Mouse (Mus musculus) olfactory bulb, adult 2 months (tissue): ENCODE results near the gene Hnrnpul1. TPM values are rescaled to one million over a fixed set of nuclear protein-coding genes. Genes with fewer than 3 reads are reported as not detected.

ENCODE experiments used
- H3K27ac ChIP-seq: fragments of 200-500 bp; 2 replicates; pipeline ENCODE4 v1.5.1; 2012; ENCODE audit warnings: low read depth, low read length; ENCODE audit not compliant: insufficient read depth
- H3K4me1 ChIP-seq: fragments of 200-500 bp; 2 replicates; pipeline ENCODE4 v1.6.1; 2012; ENCODE audit warnings: low read length; ENCODE audit not compliant: control insufficient read depth, insufficient read depth
- H3K4me3 ChIP-seq: fragments of 200-500 bp; 2 replicates; pipeline ENCODE4 v1.5.1; 2012; ENCODE audit warnings: mild to moderate bottlenecking, low read depth, low read length, moderate library complexity; ENCODE audit not compliant: insufficient read depth
- CTCF ChIP-seq: fragments of 200-500 bp; IDR thresholded peaks from 2 replicates; pipeline ENCODE4 v1.5.1; 2012; ENCODE audit warnings: low read depth, mild to moderate bottlenecking, low read length, moderate library complexity; ENCODE audit not compliant: insufficient read depth
- POLR2A ChIP-seq: fragments of 200-500 bp; IDR thresholded peaks from 2 replicates; pipeline ENCODE4 v1.6.1; 2012; ENCODE audit warnings: mild to moderate bottlenecking, low read depth, low read length, moderate library complexity; ENCODE audit not compliant: insufficient read depth
- WGBS: fragments of 180-500 bp; shearing (Covaris S2); methylation state at CpG from one replicate; pipeline ENCODE4 v1.1.7; 2018; 5-methylcytosine and 5-hydroxymethylcytosine counted together
- polyA plus RNA-seq: library from polyadenylated mRNA; stranded (reverse); fragments of >200 nt; gene quantifications from 2 replicates; pipeline ENCODE4 v1.2.4, GENCODE M21; 2012; ENCODE audit warnings: low replicate concordance; ENCODE audit not compliant: missing spikeins, insufficient read depth, insufficient read length

The Hnrnpul1 gene
- polyA plus RNA-seq, 1 experiment = 160 TPM

- H3K4me3 ChIP-seq = peak overlapping the region; percentile 68
These were observed 80.3 kb downstream of the Hnrnpul1 start for GRCm38 (mm10) chr7:25674297-25674696.

DNA sequence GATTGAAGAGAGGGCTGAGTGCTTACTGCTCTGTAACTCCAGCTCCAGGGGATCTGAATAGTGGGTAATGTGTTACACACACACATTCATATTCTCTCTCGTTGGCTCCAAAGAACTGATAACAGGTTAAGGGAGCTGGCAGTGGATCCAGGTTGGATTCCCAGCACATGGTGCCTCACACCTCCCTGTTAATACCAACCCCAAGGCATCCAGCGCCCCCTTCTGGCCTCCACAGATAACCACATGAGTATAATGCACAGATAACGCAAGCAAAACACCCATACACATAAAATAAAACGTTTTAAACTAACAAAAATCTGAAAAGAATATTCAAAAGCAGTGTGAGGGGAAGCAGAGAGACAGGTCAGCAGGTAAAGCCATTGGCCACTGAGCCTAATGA lies 82.1 kb downstream of the Hnrnpul1 start:
- peaks cover 13% of the 10 kb centered on the region; the same call in 1 of the 2 replicates for H3K4me1 ChIP-seq
- WGBS = 56% methylated on average over 4 of the region's 4 CpGs
- no peak overlapping the region for H3K27ac ChIP-seq
- no peak overlapping the region for H3K4me3 ChIP-seq
- TF ChIP-seq POLR2A (no peak), CTCF (no peak)

More at GRCm38 (mm10) chr7:25674297-25674696, 80.3 kb downstream of the Hnrnpul1 start:
- TF ChIP-seq POLR2A (no peak), CTCF (no peak)
- Histone ChIP-seq H3K27ac (peak overlapping the region; percentile 57; the same call in 1 of the 2 replicates), H3K4me1 (peaks cover 13% of the 10 kb centered on the region; the same call in 1 of the 2 replicates)
- 21% methylated on average over 9 of the region's 9 CpGs for WGBS

GRCm38 (mm10) chr7:25671686-25672085 lies 82.9 kb downstream of the Hnrnpul1 start:
- Histone ChIP-seq H3K4me1 (peaks cover 12% of the 10 kb centered on the region; the same call in 1 of the 2 replicates), H3K27ac (no peak overlapping the region), H3K4me3 (no peak overlapping the region)
- WGBS = 74% methylated on average over 2 of the region's 2 CpGs
- TF ChIP-seq POLR2A (no peak), CTCF (no peak)

Other genes starting within 250 kb of the Hnrnpul1 start
- gene Ceacam2, start 214.9 kb downstream of the Hnrnpul1 start, polyA plus RNA-seq = not detected in 2 replicates
- not detected in 2 replicates for gene Erich4, start 138.9 kb downstream of the Hnrnpul1 start, polyA plus RNA-seq
- not detected in 2 replicates for gene Dmac2, start 135.3 kb downstream of the Hnrnpul1 start, polyA plus RNA-seq
- not detected in 2 replicates for gene B3gnt8, start 128.1 kb downstream of the Hnrnpul1 start, polyA plus RNA-seq
- gene Bckdha, start 95.8 kb downstream of the Hnrnpul1 start, polyA plus RNA-seq = not detected in 2 replicates
- not detected in 2 replicates for gene Exosc5, start 95.6 kb downstream of the Hnrnpul1 start, polyA plus RNA-seq
- not detected in 2 replicates for gene Tmem91, start 79.6 kb downstream of the Hnrnpul1 start, polyA plus RNA-seq
- gene B9d2, start 74.0 kb downstream of the Hnrnpul1 start, polyA plus RNA-seq = not detected in 2 replicates
- not detected in 2 replicates for gene Tgfb1, start 67.8 kb downstream of the Hnrnpul1 start, polyA plus RNA-seq
- gene Ccdc97, start 35.7 kb downstream of the Hnrnpul1 start, polyA plus RNA-seq = not detected in 2 replicates
- not detected in 2 replicates for gene Axl, start 33.9 kb upstream of the Hnrnpul1 start, polyA plus RNA-seq
- gene Cyp2s1, start 62.2 kb upstream of the Hnrnpul1 start, polyA plus RNA-seq = not detected in 2 replicates
- gene Cyp2b10, start 142.9 kb upstream of the Hnrnpul1 start, polyA plus RNA-seq = not detected in 2 replicates